Mouse (Mus musculus) inflammation-experienced regulatory T-cells, adult 6 months (primary cell): ENCODE data around the gene Prss22. TPM values are rescaled to one million over a fixed set of nuclear protein-coding genes. Genes with fewer than 3 reads are reported as not detected.
"Not testable (repeated sequence)": the region's sequence is repeated elsewhere in the genome, so short reads cannot be mapped to it uniquely, and the experiment has no call there.

Experiments used
- ATAC-seq: one replicate; pipeline ENCODE4 v1.8.0; 2017
- polyA plus RNA-seq, 3 experiments: library from polyadenylated mRNA; unstranded; fragments of 100-300 nt; shearing (Covaris generic); gene quantifications; one replicate each; pipeline ENCODE4 v1.2.1; 2017

Prss22 gene
- polyA plus RNA-seq, 3 experiments from 2014 or later: not detected

DNA sequence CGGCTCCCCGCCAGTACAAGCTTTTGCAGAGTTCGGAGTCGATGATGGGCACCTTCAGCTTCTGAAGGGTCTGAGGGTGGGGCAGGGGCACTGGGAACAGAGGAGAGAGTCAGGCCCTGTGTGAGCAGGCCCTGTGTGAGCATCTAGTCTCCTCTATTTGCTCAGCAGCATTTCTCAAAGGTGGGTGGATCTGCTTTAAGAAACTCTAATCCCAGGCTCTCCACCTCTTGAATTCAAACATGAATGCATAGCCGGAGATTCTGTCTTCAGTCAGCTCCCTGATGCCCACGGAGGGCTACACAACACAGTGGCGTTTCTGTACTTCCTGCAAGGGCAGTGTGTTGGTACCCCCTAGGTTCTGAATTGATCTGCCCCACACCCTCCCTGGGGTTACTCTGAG lies 3.2 kb downstream of the Prss22 start:
- ATAC-seq: no peak

DNA sequence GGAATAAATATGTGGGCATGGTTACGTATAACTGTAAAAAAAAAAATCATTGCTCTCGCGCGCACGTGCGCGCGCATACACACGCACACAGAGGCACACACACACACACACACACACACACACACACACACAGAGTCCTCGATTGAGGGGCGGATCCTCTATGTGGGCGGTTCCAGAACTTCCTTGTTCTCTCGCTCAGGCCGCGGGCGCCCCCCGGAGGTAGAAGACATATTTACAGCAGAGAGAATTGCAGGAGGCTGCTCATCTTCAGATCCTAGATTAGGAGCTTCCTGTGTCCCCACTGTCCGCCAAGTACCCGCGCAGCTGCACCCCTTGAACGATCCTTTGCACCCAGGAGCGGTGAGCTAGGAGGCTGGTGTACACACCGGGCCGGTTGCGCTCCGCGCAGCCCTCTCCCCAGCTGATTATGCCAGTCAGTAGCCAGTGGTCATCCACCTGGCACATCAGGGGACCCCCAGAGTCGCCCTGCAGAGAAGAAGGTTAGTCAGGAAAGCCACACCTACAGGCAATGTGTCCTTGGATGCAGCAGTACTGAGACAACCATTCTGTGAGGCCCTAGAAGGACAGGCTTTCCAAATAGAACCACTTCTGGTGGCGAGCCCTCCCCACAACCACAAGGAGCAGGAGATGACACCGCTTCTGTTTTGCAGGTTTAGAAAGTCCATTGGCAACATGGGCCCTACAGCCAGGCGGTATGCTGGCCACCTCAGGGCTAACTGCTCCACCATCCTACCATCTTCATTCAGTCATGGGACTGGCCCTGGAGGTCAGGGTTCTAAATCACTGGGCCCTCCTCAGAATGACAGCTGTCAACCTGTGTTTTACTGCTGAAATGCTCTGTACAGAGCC lies 4.1 kb downstream of the Prss22 start:
- peak; percentile 85 for ATAC-seq

DNA sequence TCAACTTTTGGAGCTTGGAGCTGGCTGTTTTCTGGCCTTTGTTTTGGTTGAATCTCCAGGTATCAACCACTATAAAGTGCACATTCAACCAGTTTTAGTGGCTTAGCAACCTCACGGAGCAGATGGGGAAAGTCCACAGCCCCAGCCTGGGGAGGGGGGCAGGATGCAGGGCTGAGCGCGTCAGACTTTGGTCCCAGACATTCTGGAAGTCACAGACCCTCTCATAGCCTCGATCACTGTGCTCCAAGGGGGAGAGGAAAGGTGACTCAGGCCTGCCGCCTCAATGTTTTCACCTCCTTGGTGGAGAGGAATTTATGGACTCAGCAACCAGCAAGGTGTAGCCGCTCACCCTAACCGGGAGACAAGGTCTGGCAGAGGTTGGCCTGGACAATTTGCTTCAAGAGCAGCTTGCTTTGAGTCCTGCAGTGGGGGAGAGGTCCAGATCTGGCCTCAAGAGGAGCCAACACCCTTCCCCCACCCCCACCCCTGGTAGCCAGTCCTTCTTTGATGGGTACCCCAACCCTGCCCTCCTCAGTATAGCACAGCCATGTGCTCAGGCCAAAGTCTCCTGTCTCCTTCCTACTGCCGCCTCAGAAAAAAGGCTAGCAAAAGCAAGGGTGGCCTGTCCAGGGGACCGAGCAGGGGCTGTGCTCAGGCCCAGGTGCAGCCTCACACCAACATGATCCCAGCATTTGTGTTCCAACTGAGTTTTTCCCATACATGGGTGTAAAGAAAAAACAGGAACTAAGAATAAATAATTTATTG lies 4.9 kb downstream of the Prss22 start:
- no peak for ATAC-seq

DNA sequence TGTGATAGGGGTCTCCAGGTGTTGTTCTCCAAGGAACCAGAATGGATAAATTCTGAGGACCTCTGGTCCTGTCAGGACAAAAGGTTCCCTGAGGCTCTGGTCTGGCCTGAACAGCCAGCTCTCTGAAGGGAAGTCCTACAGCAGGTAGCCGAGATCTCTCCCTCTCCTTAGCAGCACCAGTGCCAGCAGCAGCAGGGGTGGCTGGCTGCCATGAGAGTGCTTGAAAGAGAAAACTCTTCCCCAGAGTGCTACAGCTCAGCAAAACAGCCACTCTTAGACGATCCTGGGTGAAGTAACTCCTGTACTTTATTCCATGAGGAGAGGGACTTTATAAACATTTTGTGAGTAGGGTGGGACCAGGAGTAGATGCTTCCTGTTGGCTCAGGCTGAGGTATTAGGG lies 8.1 kb downstream of the Prss22 start:
- no peak for ATAC-seq

DNA sequence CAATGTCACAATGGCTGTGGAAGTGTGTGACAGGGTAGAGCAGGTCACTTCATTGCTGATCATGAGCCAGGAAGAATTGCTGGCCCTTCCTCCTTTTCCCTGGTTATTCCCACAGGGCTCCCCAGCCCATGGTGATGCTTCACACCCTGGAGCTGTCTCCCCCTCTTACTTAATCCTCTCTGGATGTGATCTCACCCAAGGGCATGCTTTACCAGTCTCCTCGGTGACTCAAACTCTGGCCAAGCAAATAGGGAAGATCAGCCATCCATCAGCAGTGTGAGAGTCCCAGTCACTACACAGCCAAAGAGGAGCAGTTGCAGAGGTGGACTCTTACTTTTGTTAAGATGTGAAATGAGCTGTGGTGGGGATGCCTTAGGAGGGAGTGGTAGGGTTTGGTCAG lies 12.9 kb downstream of the Prss22 start:
- no peak for ATAC-seq

DNA sequence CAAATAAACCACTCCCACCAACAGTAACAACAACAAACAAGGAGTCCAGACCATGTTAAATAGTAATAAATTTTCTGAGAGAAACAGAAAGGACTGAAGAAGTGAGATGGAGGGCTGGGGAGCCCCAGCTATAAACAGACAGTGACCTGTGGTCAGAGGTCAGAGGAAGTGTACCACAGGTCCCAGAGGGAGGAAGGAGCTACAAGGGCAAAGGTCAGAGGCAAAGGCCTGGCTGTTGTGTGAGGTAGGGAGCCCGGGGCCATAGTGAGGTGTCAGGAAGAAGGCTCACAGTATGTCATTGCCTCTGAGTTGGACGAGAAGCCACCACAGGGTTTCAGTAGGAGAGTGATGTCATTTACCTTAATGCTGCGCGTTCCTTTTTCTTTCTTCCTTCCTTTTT lies 15.0 kb downstream of the Prss22 start:
- ATAC-seq: no peak

DNA sequence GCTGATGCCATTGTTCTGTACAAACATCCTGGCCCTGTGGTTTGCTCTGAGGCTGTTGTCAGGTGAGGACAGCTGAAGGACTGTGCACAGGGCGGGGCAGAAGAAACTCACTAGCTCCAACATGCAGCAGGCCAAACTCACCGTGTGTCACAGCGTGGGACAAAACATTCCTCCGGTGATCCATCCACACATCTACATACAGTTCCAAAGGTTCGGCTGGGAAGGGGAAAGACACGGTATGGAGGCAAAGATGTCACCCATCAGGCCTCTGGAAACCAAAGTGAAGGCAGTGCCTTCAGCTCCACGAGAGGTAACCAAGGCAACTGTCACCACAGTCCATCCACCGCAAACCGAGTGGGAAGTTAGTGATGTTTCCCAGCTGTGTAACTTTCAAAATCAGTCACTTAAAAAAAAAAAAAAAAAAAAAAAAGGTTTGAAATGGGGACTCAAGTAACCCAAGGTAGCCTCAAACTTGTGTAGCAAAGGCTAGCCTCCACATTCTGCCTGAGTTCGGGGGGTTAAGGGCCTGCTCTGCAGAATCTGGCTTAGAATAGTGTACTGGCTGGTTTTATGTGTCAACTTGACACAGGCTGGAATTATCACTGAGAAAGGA lies 17.5 kb downstream of the Prss22 start, which contains the start of gene Prss30:
Gene Prss30 (minus strand): TSS at position 270 of the 613 bp plus-strand sequence.
- ATAC-seq: no peak

DNA sequence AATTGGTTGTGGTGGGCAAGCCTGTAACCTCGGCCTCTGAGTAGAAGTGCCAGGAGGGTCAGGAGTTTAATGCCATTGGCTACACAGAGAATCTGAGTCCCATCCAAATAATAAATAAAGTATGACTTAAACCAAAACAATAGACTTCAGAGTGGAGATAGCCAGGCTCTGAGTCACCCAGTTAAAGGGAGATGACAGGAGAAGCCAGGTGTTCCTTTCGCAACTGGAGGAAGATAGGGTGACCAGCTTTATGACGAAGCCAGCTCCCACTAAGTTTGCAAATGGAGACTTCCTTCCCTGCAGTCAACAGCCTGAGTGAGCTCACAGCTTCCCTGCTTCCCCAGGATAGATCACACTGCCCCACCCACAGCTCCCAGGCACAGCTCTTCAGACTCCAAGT lies 18.4 kb downstream of the Prss22 start:
- ATAC-seq: no peak

DNA sequence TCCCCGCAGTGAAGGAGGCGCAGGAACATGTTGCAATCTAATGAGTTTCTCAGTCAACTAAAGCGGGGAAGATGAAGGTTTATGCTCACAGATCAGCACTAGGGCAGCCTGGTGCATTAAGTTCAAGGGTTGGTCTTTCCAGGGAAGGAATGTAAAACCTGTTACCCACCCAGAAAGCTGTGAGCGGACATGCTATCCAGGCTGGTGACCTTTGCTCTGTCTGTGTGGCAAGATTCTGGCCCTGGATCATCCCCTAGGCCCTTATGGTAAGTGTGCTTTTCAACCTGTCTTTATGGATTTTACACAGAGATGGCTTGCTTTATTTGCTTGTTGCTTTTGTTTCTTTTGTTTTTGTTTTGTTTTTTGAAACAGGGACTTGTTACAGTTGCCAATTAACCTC lies 21.2 kb downstream of the Prss22 start:
- ATAC-seq: no peak

DNA sequence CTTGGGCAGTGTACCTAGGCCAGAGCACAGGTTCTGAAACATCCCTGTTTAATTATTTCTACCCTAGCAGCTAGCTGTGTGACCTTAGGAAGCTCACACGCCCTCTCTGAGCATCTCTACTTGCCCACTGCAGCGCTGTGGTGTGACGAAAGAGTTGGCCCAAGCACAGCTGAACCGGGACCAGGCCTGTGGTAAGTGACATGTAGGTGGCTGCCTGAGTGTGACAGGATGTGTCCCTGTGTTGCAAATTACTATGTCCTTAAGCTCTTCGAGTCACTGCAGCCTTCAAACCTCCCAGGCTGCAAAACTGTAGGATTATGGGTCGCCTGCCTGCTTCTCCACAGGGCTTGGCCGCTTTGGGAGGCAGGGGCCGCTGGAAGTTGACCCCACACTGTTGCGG lies 26.6 kb downstream of the Prss22 start:
- no peak for ATAC-seq

DNA sequence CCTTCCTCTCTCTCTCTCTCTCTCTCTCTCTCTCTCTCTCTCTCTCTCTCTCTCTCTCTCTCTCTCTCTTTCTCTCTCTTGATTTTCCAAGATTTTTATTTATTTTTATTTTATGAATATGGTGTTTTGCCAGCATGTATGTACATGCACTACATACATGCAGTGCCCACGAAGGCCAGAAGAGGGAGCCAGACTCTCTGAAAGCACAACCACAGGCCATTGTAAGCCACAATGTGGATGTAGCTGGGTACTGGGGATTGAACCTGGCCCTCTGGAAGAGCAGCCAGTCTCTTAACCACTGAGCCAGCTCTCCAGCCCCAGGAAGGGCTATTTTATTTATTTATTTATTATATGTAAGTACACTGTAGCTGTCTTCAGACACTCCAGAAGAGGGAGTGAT lies 28.7 kb downstream of the Prss22 start:
- ATAC-seq: peak; percentile 46

DNA sequence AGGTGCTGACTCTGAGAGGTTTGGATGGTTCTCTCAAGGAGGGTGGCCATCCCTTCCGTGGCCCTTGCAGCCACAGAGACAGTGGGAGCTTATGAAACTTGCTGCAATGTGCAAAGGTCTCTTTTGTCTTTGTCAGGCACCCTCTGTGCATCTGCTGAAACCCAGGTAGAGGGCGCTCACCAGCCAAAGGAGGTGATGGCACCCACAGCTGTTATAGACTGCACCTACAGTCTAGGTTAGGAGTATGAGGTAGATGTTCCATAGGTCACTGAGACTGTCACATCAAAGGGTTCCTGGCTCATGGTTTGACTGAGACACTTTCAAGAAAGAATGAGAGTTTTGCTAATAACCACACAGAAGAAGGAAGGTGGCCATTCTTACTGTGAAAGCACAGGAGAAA lies 29.1 kb downstream of the Prss22 start:
- no peak for ATAC-seq

DNA sequence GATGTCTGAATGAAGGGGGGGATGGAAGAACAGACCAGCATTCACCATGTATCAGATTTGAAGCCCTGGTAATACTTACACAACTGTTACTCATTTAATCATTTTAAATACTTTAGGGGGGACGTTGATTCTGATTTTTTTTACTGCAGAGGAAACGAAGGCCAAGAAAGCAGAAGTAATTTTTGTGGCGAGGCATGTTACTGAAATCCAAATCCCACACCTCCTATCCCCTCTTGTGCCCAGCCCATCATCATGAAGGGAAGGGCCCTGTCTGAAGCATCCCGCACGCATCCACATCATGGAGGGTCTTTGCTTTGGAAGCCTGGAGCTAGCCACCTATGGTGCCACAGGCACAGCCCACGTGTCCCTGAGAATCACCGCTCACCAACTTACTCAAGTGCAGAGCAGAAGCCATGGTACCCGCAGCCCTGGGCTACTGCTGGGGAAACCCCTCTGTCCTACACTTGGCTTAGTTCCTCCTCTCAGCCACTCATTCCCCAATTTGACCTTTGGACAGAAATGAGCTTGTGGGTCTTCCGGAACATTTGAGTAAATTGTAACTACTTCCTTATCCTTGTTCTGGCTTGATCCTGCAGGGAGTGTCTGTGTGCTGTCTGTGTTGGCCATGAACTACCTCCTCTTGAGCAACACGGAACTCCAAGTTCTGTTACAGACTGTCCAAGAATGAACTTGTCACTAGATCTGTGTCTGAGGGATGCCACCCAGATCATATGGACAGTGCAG lies 31.1 kb downstream of the Prss22 start:
- ATAC-seq: no peak

DNA sequence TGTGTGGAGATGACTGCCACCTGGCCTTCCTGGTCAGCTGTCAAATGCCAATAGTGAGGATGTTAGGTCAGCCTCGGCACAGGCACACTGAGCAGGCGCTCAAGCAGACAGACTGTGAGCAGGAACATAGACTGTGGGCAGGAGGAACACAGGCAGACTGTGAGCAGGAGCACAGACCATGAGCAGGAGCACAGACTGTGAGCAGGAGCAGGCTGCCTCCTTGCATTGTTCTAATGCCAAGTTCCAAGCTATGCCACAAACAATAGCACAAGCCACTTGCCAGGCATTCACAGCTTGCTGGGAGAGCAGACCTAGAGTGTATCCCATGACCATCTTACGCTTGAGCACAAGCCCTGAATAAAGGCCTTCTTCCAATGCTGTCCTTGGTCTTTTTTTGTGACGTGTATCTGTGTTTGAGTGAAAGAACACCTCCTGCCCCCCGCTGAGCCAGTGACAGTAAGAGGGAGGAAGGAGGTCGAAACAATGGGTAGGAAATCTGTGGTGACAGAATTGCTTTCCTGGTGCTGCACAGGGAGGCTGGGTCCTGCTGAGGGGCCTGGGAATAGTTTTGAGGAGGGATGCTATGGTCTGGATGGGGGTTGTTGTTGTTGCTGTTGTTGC lies 32.0 kb downstream of the Prss22 start:
- ATAC-seq: no peak

DNA sequence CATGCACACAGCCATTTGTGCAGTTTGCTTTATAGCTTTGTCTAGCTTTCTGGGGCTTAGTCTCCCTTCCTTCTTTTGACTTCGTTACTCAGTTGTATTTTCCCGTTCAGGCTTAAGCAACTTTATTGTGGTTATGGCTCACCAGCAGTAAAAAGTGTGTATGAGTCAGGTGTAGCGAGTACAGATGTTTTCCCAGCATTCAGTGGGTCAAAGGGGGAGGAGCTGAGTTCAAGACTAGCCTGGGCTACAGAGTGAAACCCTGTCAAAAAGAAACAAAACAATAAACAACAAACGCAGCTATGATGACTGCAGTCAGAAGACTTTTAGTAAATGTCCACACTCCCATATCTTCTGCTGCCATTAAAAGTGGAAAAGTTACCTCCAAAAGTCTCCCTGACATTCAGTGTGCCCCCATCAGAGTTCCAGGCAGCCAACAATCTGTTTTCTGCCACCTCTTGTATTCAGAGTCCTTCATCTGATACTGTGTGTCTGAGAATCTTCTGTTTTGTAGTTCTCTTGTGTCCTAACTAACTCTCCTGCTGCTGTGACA lies 36.3 kb downstream of the Prss22 start:
- no peak for ATAC-seq

DNA sequence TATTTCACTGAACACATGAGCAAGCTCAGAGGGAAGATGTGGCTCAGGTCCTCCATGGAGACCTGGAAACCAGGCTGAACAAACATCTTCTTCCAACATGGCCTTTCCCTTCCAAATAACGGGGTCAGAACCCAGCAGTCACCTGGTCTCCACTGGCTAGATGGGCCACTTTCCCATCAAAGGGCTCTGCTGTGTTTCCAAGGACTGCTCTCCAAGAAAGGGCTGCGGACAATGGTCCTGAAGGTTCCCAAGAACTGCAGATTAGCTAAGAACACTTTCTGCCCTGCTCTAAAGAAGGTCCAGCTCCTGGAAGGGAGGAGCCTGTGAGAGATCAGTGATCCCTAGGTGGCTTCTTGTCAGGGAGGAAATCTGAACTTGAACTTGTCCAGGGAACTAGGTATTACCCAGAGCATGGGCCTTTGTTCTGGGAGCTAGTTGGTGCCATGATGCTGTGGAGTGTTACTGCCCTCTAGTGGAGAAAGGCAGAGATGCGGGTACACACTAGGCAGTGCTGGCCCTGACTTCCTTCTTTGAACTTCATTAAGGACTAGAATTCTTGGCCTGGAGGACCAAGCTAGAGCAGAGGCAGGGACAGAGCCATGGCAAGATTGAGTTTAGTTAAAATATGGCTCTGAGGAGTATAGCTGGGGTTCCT lies 37.7 kb downstream of the Prss22 start:
- peak; percentile 85 for ATAC-seq

DNA sequence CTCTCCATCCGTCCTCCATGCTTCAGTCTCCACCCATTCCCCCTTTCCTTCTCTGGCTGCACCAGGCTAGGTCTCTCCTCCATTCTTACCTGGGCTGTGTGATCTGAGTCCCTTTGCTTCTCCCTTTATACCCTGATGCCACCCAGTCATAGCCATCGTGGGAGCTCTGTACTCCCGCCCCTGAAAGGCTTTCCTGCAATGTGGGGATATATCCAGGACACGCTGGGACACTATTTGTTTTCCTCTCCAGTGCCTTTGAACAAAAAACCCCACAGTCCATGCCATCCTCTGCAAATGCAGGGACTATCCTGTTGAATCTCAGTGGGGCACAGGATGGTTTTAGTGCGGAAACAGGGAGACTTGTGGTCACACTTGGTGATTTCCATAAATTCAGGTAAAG lies 42.7 kb downstream of the Prss22 start, which contains the start of gene Sbpl:
Gene Sbpl (minus strand): TSS at position 101 of the 400 bp plus-strand sequence.
- no peak for ATAC-seq

DNA sequence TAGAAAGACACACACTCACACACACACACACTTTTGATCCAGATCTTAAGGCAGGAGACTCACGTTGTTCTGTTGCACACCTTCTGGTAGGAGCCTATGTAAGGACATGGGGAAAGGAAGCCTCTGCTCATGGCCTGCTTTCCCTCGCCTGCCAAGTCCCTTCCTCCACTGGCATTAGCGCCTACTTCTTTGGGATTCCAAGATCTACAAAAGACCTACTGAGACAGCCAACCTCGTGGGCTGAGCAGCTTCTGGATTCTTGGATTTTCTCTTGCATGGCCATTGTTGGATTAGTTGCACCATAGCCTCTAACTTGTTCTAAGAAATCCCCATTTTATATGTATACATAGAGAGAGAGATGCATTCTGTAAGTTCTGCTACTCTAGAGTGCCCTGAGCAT lies 47.1 kb downstream of the Prss22 start:
- ATAC-seq: not testable (repeated sequence)

DNA sequence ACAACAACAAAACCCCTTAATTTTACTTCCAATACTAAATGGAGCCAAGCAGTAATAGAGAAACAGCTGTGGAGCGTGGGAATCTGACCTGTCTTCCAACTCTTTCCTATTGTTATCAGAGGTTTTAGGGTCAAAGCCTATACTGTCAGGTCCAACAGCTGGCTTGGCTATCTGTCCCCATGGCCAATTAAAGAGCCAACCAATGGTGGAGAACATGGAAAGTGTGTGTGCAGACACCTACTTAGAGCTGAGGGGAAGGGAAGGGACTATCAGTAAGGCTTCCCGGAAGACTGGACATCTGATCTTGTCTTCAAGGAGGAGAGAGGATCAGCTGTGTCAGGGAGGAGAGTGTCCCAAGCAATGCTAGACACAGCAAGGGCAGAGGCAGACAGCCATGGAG lies 48.8 kb downstream of the Prss22 start:
- no peak for ATAC-seq

DNA sequence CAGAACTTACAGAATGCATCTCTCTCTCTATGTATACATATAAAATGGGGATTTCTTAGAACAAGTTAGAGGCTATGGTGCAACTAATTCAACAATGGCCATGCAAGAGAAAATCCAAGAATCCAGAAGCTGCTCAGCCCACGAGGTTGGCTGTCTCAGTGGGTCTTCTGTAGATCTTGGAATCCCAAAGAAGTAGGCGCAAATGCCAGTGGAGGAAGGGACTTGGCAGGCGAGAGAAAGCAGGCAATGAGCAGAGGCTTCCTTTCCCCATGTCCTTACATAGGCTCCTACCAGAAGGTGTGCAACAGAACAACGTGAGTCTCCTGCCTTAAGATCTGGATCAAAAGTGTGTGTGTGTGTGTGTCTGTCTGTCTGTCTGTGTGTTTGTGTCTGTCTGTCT lies 50.4 kb downstream of the Prss22 start:
- ATAC-seq: not testable (repeated sequence)
